Comparison of ENCODE assay signal across 8 mouse cellular contexts in the genomic region with DNA sequence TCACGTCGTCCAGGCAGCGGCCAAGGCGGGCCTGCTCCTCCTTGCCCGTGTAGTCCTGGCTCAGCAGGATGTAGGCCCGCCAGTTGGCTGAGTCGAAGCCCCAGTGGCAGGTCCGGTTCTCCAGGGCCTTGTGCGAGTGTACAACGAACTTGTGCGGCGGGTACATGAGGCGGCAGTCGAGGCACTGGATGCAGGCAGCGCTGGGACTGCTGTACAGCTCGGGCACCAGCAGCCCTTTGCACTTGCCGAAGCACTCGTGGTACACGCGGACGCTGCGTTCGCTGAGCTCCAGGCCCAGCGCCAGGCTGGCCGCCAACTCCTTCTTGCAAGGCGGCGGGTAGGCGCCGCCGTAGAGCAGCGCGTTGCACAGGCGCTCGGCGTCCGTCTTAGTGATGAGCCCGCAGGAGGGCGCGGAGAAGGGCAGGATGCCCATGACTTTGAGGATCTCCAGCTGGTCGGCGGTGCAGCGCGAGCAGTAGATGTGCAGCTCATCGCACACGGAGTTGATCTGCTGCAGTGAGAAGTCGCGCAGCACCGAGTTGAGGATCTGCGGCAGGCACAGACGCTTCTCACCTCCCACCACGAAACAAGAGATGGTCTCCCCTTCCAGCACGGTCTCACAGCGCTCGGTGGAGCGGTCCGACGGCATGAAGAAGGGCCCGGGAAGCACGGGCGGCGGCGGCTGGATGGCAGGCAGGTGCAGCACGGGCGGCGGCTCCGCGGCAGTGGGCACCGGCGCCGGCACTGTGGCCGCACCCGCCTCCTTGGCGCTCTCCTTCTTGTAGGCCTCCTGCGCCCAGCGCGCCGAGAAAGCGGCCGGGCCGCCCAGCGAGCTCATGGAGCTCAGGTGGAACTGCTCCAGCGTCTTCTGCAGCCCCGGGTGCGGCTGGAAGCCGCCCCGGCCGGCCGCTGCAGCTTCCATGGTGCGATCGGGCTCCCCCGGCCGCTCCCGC. TPM values are rescaled to one million over a fixed set of nuclear protein-coding genes. Genes with fewer than 3 reads are reported as not detected.
DNase-seq lines count a peak whose midpoint lies in the region; ATAC-seq and TF ChIP-seq lines count a peak whose summit lies in the region.

No protein-coding gene starts in this region.

- no peaks in the 10 kb centered on the region for H3K27me3 ChIP-seq in kidney, adult 2 months (replicated peaks; ENCODE audit: control insufficient read depth, insufficient read depth, low read length)
- no peaks in the 10 kb centered on the region for H3K27me3 ChIP-seq in midbrain, postnatal 0 days (ENCODE audit: insufficient read depth, low read length)
- H3K27me3 ChIP-seq in splenic B cell, adult 2 months (ENCODE audit: control insufficient read depth, insufficient read depth, low read length, poor library complexity, severe bottlenecking): no peaks in the 10 kb centered on the region

- no peak for ATAC-seq in midbrain, postnatal 0 days (ENCODE audit: low FRiP score)

- H3K4me1 ChIP-seq in kidney, adult 2 months (ENCODE audit: control insufficient read depth, insufficient read depth, low read length): peaks cover 48% of the 10 kb centered on the region
- peaks cover 31% of the 10 kb centered on the region for H3K4me1 ChIP-seq in midbrain, postnatal 0 days (ENCODE audit: insufficient read depth, low read length)

- peak overlapping the region; percentile 98 for H3K4me3 ChIP-seq in kidney, adult 2 months (ENCODE audit: insufficient read depth, low read depth, low read length)
- H3K4me3 ChIP-seq in midbrain, postnatal 0 days (ENCODE audit: low read depth, low read length): peak overlapping the region; percentile 80

- H3K4me2 ChIP-seq in midbrain, postnatal 0 days (ENCODE audit: low read depth, low read length, poor library complexity, severe bottlenecking): peak overlapping the region; percentile 100

- H3K27ac ChIP-seq in kidney, adult 2 months (ENCODE audit: insufficient read depth, low read depth, low read length): peak overlapping the region; percentile 65
- H3K27ac ChIP-seq in midbrain, postnatal 0 days (ENCODE audit: low read depth, low read length): peak overlapping the region; percentile 97

- H3K9ac ChIP-seq in midbrain, postnatal 0 days (replicated peaks; ENCODE audit: low read length, poor library complexity, severe bottlenecking): peak overlapping the region; percentile 95

- no peaks in the 10 kb centered on the region for H3K9me3 ChIP-seq in midbrain, postnatal 0 days (ENCODE audit: low read length)

- WGBS in kidney, adult 2 months: under 1% methylated on average over 92 of the region's 93 CpGs
- under 1% methylated on average over 76 of the region's 93 CpGs for WGBS in midbrain, postnatal 0 days

- TF ChIP-seq CTCF in kidney, adult 2 months (conservative IDR thresholded peaks at IDR 0.05; ENCODE audit: insufficient read depth, insufficient read length, low read depth, low read length): no peak
- TF ChIP-seq CTCF in midbrain, postnatal 0 days (IDR thresholded peaks at IDR 0.05): peak; percentile 20

- H3K36me3 ChIP-seq in kidney, adult 2 months (ENCODE audit: control insufficient read depth, insufficient read depth, low read length): no peaks in the 10 kb centered on the region
- no peaks in the 10 kb centered on the region for H3K36me3 ChIP-seq in midbrain, postnatal 0 days (ENCODE audit: insufficient read depth, low read length)
- H3K36me3 ChIP-seq in splenic B cell, adult 2 months (ENCODE audit: control insufficient read depth, insufficient read depth, low read length, poor library complexity, severe bottlenecking): no peaks in the 10 kb centered on the region; the same call in 1 of the 2 replicates

- DNase-seq in adrenal gland, adult (ENCODE audit: inconsistent age in 2 of 2, low spot score in 1 of 2): peak; percentile 83 to 92
- DNase-seq in adrenal gland, postnatal 4 days (ENCODE audit: low spot score in 2 of 2): no peak
- DNase-seq in embryo, embryonic 11 days: peak; percentile 77
- peak; percentile 97 for DNase-seq in heart, adult 11 months
- DNase-seq in kidney, adult 2 months: peak; percentile 91
- peak; percentile 49 for DNase-seq in liver
- DNase-seq in midbrain, postnatal 0 days (ENCODE audit: low spot score): peak; percentile 82
- peak; percentile 68 for DNase-seq in splenic B cell, adult 2 months (ENCODE audit: low read depth, low spot score)

- no peak for TF ChIP-seq POLR2A in kidney, adult 2 months (IDR thresholded peaks at IDR 0.05; ENCODE audit: low read depth, low read length)

RNA-seq across cellular contexts. Expression of gene Ski, which starts 0.5 kb away (rescaled TPM):
- total RNA-seq in adrenal gland, postnatal 4 days (2021): 100 to 1,000 TPM; 106 to 111 TPM
- 40.4 and 43.9 TPM in 2 replicates for polyA plus RNA-seq in kidney, adult 2 months (2012; rRNA removed)
- 59.8 and 63.1 TPM in 2 replicates for total RNA-seq in midbrain, postnatal 0 days (2014; rRNA removed)
- 7.1 and 8.4 TPM in 2 replicates for polyA plus RNA-seq in midbrain, postnatal 0 days (2015; fragmentation: Nextera tagmentation; extraction: Ambion mirVana)

RNA-seq across cellular contexts. Expression of gene Faap20, which starts 27.7 kb away (rescaled TPM):
- total RNA-seq in adrenal gland, postnatal 4 days (2021): 10 to 100 TPM; 54.9 to 56.3 TPM
- 68.9 and 75.5 TPM in 2 replicates for polyA plus RNA-seq in kidney, adult 2 months (2012; rRNA removed)
- total RNA-seq in midbrain, postnatal 0 days (2014; rRNA removed): 39.5 and 48.7 TPM in 2 replicates
- polyA plus RNA-seq in midbrain, postnatal 0 days (2015; fragmentation: Nextera tagmentation; extraction: Ambion mirVana): 56.6 and 57.1 TPM in 2 replicates

Comparison
In these comparisons a context has a peak if more than half of its experiments do, and no peak if none do; other contexts are left out.
1. DNase-seq: peak in adrenal gland, adult (2 of 2), embryo, embryonic 11 days (single experiment), heart, adult 11 months (single experiment), kidney, adult 2 months (single experiment), liver (single experiment), midbrain, postnatal 0 days (single experiment) and splenic B cell, adult 2 months (single experiment); none in adrenal gland, postnatal 4 days (0 of 2).